Comparison of ENCODE assay signal across 18 mouse cellular contexts in genomic region chr2:60867304-60867703, GRCm38 (mm10).
A peak's percentile ranks its signal among the peaks of the same experiment; 100 is the strongest.
DNase-seq lines count a peak whose midpoint lies in the region; ATAC-seq and TF ChIP-seq lines count a peak whose summit lies in the region.
"Had no signal": no experiment of that assay in that cellular context is flagged by ENCODE, and none has a peak within 500 bp of the region (broad histone marks: within the 10 kb centered on the region; RNA-seq: fewer than 3 reads in every experiment).

No protein-coding gene starts in this region.

- H3K4me3 ChIP-seq in MEL (ENCODE audit: control insufficient read depth in 1 of 2, insufficient read depth in 1 of 2, low read depth in 2 of 2, low read length in 2 of 2) = peak overlapping the region; percentile 47 to 72
- no peak overlapping the region for H3K4me3 ChIP-seq in liver, embryonic 15.5 days (replicated peaks)
- H3K4me3 ChIP-seq in forebrain, embryonic 15.5 days = no peak overlapping the region
- H3K4me3 ChIP-seq: embryonic facial prominence, embryonic 10.5 days; forebrain, embryonic 13.5 days; gastrocnemius, adult 2 months; heart, embryonic 13.5 days; hindbrain, embryonic 15.5 days had no signal

- no peak; a peak in 1 of 4 replicates for TF ChIP-seq EP300 in MEL (IDR thresholded peaks at IDR 0.05; ENCODE audit: low read depth in 1 of 2, low read length in 2 of 2)

- no peaks in the 10 kb centered on the region for H3K9me3 ChIP-seq in MEL (replicated peaks; ENCODE audit: insufficient read depth, low read length)
- H3K9me3 ChIP-seq in liver, embryonic 15.5 days (replicated peaks) = no peaks in the 10 kb centered on the region
- no peaks in the 10 kb centered on the region for H3K9me3 ChIP-seq in forebrain, embryonic 15.5 days
- H3K9me3 ChIP-seq: embryonic facial prominence, embryonic 10.5 days; forebrain, embryonic 13.5 days; heart, embryonic 13.5 days; hindbrain, embryonic 15.5 days had no signal

- no peaks in the 10 kb centered on the region for H3K79me2 ChIP-seq in MEL (ENCODE audit: control insufficient read depth, insufficient read depth, low read length, poor library complexity)

- WGBS in liver, embryonic 15.5 days (ENCODE audit: insufficient replicate concordance) = 70% methylated on average over 8 of the region's 8 CpGs
- WGBS in forebrain, embryonic 15.5 days = 96% methylated on average over 8 of the region's 8 CpGs

- no peak for TF ChIP-seq RAD21 in MEL (IDR thresholded peaks at IDR 0.05; ENCODE audit: low read depth, low read length)

- peaks cover 0 to 12% of the 10 kb centered on the region in 2 experiments; a peak in 2 of 4 replicates for H3K36me3 ChIP-seq in MEL (ENCODE audit: control insufficient read depth in 1 of 2, insufficient read depth in 2 of 2, low read length in 2 of 2)
- H3K36me3 ChIP-seq in liver, embryonic 15.5 days (replicated peaks) = no peaks in the 10 kb centered on the region
- H3K36me3 ChIP-seq in forebrain, embryonic 15.5 days = no peaks in the 10 kb centered on the region
- H3K36me3 ChIP-seq: hindbrain, embryonic 15.5 days had no signal

- peak; percentile 36 for DNase-seq in MEL (ENCODE audit: low read depth, low spot score)
- no peak for DNase-seq in urinary bladder, adult 2 months (ENCODE audit: low spot score)
- no peak for DNase-seq in lung, adult 18-20 months
- DNase-seq: adrenal gland, adult 8-10 months; adrenal gland, postnatal 36 days; cerebellum, adult 2 months; cerebellum, postnatal 10 days; gastrocnemius, adult 2 months; gastrocnemius, postnatal 36 days; heart, adult 11 months; heart, postnatal 36 days had no signal

- H3K9ac ChIP-seq in MEL (ENCODE audit: control insufficient read depth, low read depth, low read length, poor library complexity, severe bottlenecking) = peak overlapping the region; percentile 26; the same call in 1 of the 2 replicates
- no peak overlapping the region for H3K9ac ChIP-seq in liver, embryonic 15.5 days
- no peak overlapping the region for H3K9ac ChIP-seq in forebrain, embryonic 15.5 days (replicated peaks)
- H3K9ac ChIP-seq: forebrain, embryonic 13.5 days; heart, embryonic 13.5 days; hindbrain, embryonic 15.5 days had no signal

- 0 out of 2 replicates have a peak overlapping the region, but pooled peaks have one; percentile 9 for H3K4me2 ChIP-seq in liver, embryonic 15.5 days
- H3K4me2 ChIP-seq in forebrain, embryonic 15.5 days (replicated peaks) = no peak overlapping the region
- H3K4me2 ChIP-seq: forebrain, embryonic 13.5 days; heart, embryonic 13.5 days; hindbrain, embryonic 15.5 days had no signal

- TF ChIP-seq CTCF in MEL (IDR thresholded peaks at IDR 0.05 in 2 of 3, conservative IDR thresholded peaks at IDR 0.05 in 1 of 3; ENCODE audit: control insufficient read depth in 1 of 3, insufficient read depth in 1 of 3, low read depth in 2 of 3, low read length in 3 of 3, poor library complexity in 1 of 3, severe bottlenecking in 1 of 3) = no peak

- ATAC-seq in CD4-positive, CD25-positive, alpha-beta regulatory T cell, adult 4 months = peak; percentile 70
- no peak for ATAC-seq in liver, embryonic 15.5 days (ENCODE audit: insufficient read depth)
- no peak for ATAC-seq in forebrain, embryonic 15.5 days (replicated peaks)
- ATAC-seq: forebrain, embryonic 13.5 days had no signal

- peak overlapping the region; percentile 48 for H3K27ac ChIP-seq in MEL (ENCODE audit: control insufficient read depth, low read depth, low read length)
- H3K27ac ChIP-seq in liver, embryonic 15.5 days (replicated peaks) = no peak overlapping the region
- H3K27ac ChIP-seq in forebrain, embryonic 15.5 days (replicated peaks) = no peak overlapping the region
- H3K27ac ChIP-seq: embryonic facial prominence, embryonic 10.5 days; forebrain, embryonic 13.5 days; gastrocnemius, adult 2 months; heart, embryonic 13.5 days; hindbrain, embryonic 15.5 days had no signal

- no peaks in the 10 kb centered on the region for H3K27me3 ChIP-seq in MEL (ENCODE audit: control insufficient read depth in 1 of 2, insufficient read depth in 2 of 2, low read length in 2 of 2)
- H3K27me3 ChIP-seq in liver, embryonic 15.5 days = no peaks in the 10 kb centered on the region
- peaks cover under 1% of the 10 kb centered on the region; the same call in 1 of the 2 replicates for H3K27me3 ChIP-seq in forebrain, embryonic 15.5 days
- H3K27me3 ChIP-seq: heart, embryonic 13.5 days; hindbrain, embryonic 15.5 days had no signal

- no peak for TF ChIP-seq POLR2A in MEL (IDR thresholded peaks at IDR 0.05; ENCODE audit: control insufficient read depth in 1 of 2, insufficient read depth in 1 of 2, low read depth in 1 of 2, low read length in 2 of 2, poor library complexity in 1 of 2)

- H3K4me1 ChIP-seq in MEL (ENCODE audit: control insufficient read depth in 1 of 2, insufficient read depth in 2 of 2, low read length in 2 of 2) = peaks cover 8 to 19% of the 10 kb centered on the region in 2 experiments
- H3K4me1 ChIP-seq in liver, embryonic 15.5 days (replicated peaks) = peaks cover 79% of the 10 kb centered on the region
- H3K4me1 ChIP-seq in forebrain, embryonic 15.5 days = no peaks in the 10 kb centered on the region
- H3K4me1 ChIP-seq: forebrain, embryonic 13.5 days had no signal

TF ChIP-seq in MEL, 35 proteins besides CTCF, POLR2A, EP300 and RAD21:
- TF ChIP-seq MAZ (IDR thresholded peaks at IDR 0.05; ENCODE audit: low read depth, low read length) (no peak), ETS1 (IDR thresholded peaks at IDR 0.05; ENCODE audit: low read depth, low read length) (no peak), SIN3A (IDR thresholded peaks at IDR 0.05; ENCODE audit: low read length) (no peak), GATA1 (IDR thresholded peaks at IDR 0.05; ENCODE audit: low read depth, low read length) (no peak), JUND (IDR thresholded peaks at IDR 0.05; ENCODE audit: low read depth, low read length) (no peak), MYB (IDR thresholded peaks at IDR 0.05; ENCODE audit: low read depth, low read length) (no peak), MEF2A (IDR thresholded peaks at IDR 0.05; ENCODE audit: extremely low read depth, insufficient replicate concordance, low read depth, low read length, poor library complexity, severe bottlenecking) (no peak), MAFK (IDR thresholded peaks at IDR 0.05; ENCODE audit: borderline replicate concordance, low read depth, low read length) (no peak), MYC (IDR thresholded peaks at IDR 0.05; ENCODE audit: low read depth, low read length) (no peak), HCFC1 (IDR thresholded peaks at IDR 0.05; ENCODE audit: low read depth, low read length) (no peak), ZMIZ1 (IDR thresholded peaks at IDR 0.05; ENCODE audit: low read depth, low read length) (no peak), TAL1 (IDR thresholded peaks at IDR 0.05; ENCODE audit: low read length) (no peak), CHD2 (IDR thresholded peaks at IDR 0.05; ENCODE audit: low read length) (no peak), UBTF (IDR thresholded peaks at IDR 0.05; ENCODE audit: borderline replicate concordance, insufficient read depth, low read depth, low read length) (no peak), NELFE (IDR thresholded peaks at IDR 0.05; ENCODE audit: low read depth, low read length) (no peak)

Comparison
In these comparisons a context has a peak if more than half of its experiments do, and no peak if none do; other contexts are left out.
1. H3K4me3 ChIP-seq: peak in MEL (2 of 2); none in liver, embryonic 15.5 days (single experiment) and forebrain, embryonic 15.5 days (single experiment).